Mouse (Mus musculus) T-helper 17 cell (primary cell): ENCODE results near the gene Hvcn1.

ENCODE experiments used
- in situ Hi-C, 2 experiments: fragments of 300-600 bp; cut with MboI, MseI; formaldehyde crosslinking; loops; 1 replicate in 1 of 2; 2 replicates in 1 of 2; pipeline ENCODE4 v1.15.1; 2025; ENCODE audit warnings: high pct_unique_total_duplicates in 2 of 2

Gene Hvcn1

DNA sequence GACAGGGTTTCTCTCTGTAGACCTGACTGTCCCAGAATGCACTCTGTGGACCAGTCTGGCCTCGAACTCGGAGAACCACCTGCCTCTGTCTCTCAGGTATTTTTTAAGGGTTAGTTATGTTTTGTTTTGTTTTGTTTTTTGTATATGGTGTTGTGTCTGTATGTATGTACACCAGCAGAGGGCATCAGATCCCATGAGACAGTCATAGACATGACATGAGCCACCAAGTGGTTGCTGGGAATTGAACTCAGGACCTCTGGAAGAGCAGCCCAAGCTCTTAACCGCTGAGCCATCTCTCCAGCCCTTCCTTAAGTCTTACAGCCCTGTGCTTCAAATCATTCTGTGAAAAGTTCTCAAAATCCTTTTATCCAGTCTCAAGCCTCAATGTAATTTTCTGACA lies 58.6 kb downstream of the Hvcn1 start:
- in situ Hi-C loops: loop anchor here (5.0 to 10.0 kb wide), 2 partner anchors 77 to 80 kb away; no protein-coding TSS in a partner anchor

DNA sequence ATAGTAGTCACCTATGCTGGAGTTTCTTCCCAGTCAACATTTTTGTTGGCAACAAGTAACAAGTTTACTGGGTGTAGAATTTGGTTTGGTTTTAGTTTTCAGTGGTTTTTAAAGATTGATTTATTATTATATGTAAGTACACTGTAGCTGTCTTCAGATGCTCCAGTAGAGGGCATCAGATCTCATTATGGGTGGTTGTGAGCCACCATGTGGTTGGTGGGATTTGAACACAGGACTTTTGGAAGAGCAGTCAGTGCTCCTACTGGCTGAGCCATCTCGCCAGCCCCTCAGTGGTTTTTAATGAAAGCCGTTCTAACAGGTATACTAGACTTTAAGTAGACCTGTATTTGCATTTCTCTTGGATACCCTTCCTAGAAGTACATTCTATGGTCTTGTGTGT lies 59.3 kb downstream of the Hvcn1 start:
- in situ Hi-C loops: loop anchor here (5.0 to 10.0 kb wide), 2 partner anchors 76 to 79 kb away; no protein-coding TSS in a partner anchor

DNA sequence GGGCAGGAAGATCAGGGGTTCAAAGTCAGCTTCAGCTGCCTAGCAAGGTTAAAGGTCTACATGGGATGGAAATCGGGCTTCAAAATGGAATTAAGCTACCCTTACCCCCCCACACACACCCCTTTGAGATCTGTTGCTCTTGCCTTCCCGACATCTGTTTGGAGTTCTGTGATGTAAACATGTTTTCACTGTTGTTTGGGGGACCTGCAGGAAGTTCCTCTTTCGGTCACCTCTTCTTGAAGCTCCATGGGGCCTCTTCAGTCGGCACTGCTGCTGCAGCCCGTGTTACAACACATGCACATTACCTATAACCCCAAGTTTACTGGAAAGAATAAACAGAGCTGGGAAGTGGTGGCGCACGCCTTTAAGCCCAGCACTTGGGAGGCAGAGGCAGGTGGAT lies 60.5 kb downstream of the Hvcn1 start:
- in situ Hi-C loops: loop anchor here (5.0 to 10.0 kb wide), 2 partner anchors 75 to 78 kb away; no protein-coding TSS in a partner anchor

DNA sequence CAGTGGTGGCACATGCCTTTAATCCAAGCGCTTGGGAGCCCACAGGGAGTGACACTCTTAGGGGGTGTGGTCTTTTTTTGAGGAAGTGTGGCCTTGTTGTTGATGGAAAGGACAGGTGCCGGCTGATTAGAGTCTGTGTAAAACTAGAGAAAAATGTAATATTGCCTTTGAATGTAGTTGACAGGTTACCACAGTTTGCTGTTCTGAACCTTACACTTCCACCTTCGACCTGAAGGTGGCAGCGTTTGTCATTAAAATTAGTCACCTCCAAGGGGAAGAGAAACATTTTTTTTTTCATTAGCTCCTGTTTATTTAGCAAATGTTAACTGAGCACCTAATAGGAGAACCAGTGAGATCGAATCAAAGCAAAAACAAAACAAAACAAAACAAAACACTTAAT lies 61.3 kb downstream of the Hvcn1 start:
- in situ Hi-C loops: loop anchor here (5.0 to 10.0 kb wide), 2 partner anchors 74 to 77 kb away; no protein-coding TSS in a partner anchor

DNA sequence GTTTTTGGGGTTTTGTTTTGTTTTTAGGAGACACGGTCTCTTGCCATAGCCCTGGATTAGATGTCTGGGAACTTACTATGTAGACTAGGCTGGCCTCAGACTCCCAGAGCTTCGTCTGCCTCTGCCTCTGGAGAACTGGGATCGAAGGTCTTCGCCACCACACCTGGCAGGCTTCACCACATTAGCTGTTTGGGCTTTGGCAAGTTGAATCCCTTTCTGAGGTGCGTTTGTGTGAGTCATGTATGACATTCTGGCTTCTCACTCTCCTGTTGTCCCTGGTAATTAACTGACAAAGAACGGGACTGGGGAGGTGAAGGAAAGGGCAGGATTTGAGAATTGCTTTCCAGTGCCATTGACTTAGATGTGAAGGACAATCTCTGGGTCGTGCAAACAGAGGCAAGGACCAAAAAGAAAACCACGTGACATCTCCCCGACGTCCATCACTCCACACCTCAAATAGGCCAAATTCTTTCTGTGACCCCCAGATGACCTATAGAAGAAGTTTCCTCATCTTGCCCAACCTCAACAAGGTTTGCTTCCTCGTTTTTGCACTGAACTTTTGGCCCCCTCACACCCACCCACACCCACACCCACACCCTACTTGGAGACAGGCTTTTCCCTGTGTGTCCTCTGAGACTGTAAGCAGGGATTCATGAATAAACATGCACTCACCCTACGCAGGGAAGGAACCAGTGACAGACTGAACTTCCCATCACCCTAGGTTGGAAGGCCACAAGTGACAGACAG lies 62.4 kb downstream of the Hvcn1 start:
- in situ Hi-C loops: loop anchor here (5.0 to 10.0 kb wide), 2 partner anchors 73 to 76 kb away; no protein-coding TSS in a partner anchor

DNA sequence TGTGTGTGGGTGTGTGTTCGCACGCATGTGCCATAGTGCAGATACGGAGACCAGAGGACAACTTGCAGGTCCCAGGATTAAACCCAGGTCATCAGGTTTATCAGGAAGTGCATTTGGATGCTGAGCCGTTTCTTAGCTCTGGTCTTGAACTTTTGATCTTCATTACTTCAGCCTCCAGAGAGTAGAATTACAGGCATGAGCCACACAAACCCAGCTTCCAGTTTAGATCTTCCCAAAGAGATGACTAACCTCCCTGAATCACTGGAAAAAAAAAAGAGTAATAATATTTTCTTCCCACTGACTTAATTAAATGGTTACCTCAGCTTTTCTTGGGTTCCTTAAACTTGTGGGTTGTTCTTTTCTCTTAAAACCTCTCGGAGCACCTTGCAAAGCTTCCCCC lies 66.2 kb downstream of the Hvcn1 start:
- in situ Hi-C loops: loop anchor here in 1 of 2 experiments (5.0 kb wide), 1 partner anchor 44 kb away; no protein-coding TSS in a partner anchor

DNA sequence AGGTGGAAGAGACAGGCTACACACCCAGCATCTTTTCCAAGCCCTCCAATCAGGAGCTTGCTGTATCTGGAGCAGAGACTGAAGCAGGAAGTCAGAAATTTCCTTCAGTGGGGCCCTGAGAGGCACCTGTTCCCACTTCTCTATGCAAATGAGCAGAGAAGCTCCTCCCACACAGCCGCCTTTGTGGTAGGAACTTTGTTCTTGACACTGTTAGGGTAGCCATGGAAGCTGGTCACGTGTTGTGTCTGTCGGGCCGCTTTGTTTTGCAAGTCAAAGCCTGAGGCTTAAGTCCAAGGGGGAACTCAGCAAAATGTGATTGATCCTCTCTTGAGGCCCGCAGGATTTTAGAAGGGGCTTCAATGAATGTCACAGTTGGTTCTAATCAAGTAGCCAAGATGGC lies 68.2 kb downstream of the Hvcn1 start:
- in situ Hi-C loops: loop anchor here in 1 of 2 experiments (5.0 kb wide), 1 partner anchor 43 kb away; no protein-coding TSS in a partner anchor

DNA sequence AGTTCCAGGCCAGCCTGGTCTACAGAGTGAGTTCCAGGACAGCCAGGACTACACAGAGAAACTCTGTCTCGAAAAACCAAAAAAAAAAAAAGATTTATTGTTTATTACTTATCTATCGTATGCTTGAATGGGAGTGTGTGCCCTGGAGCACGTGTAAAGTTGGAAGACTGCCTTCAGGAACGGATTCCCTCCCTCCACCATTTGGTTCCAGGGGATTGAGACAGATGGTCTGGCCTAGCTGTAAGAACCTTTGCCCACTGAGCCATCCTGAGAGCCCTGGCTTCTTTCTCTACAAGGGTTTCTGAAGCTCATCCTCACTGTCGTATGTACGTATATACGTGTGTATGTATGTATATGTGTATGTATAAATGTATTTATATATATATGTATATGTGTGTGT lies 72.3 kb downstream of the Hvcn1 start:
- in situ Hi-C loops: no loop called here

DNA sequence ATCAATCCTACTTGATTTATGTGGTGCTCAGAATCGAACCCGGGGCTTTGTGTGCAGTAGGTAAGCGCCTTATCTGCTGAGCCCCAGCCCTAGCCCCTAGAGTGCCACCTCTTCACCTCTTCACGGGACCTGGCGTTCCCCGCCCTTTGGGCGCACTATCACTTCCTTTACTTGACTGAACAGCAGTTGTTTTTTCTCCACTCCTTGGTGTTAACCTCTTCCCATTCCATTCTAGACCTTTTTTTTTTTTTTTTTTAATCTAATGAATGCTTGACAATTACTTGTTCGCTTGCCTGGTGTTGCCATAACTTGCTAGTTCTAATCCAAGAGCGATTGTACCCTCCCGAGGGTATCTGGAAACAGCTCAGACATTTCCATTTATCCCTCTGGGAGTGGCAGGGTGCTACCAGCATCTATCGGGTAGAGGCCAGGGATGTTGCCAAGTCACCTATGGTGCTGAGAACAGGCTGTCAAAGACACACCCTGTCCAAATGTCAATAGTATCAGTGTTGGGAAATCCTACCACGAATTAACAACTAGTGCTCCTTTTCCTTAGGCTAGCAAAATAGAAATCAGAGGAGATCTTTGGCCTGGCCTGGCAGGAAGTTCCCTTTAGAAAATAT lies 73.3 kb downstream of the Hvcn1 start:
- in situ Hi-C loops: no loop called here

DNA sequence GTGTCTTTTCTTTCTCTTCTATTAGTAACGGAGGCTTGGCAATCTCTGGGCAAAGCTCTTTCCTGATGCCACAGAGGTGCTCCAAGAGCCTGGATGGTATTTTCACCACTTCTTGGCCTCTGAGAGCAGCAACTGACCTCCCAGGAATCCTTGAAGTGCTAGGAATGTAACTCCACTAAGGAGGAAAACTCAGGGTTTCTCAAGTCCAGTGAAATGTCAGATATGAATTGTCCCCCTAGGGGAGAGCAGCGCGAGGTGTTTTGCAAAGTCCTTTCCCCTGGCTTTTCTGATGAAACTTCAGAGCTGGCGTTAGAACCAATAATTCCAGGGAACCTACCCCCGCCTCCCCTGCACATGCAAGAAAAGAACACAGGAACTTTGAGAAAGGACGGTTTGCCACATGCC lies 73.8 kb downstream of the Hvcn1 start:
- in situ Hi-C loops: no loop called here

DNA sequence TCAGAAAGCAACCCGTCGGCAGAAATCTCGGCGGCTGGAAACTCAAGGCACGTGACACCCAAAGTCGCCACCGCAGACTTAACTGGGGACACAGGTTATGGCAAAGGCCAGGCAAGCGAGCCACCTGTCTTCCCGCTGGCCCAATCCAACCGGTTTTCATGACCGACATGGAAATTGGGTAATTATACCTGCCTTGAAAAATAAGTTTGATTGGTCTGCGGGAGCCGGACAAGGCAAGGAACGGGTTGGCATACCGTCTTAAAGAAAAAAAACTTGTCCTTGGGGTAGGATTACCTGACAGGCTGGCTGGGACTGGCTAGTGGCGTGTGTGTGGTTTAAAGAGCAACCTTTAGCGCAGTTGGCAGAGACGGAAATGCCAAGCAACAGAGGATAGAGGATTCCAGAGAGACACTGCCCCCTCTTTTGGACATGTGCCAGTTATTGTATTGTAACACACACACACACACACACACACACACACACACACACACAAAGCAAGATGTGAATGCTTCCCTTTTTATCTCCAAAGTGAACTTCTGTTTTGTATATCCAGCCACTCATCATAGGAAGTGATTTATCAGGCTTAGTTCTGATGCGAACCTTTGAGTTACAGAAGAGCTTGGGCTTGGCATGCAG lies 74.3 kb downstream of the Hvcn1 start:
- in situ Hi-C loops: no loop called here

DNA sequence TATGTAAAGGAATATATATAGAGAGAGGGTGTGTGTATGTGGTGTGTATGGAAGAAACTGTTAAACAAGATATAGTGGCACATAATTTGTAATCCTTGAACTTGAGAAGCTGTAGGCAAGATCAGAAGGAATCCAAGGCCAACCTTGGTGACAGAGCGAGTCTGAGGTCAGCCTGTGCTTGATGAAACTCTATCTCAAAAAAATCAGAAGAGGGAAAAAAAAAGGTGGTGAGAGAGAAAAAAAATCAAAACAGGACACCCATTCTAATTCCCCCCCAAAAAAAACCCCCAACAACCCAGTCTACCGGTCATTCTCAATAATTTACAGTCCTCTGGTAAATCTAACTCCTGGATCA lies 77.2 kb downstream of the Hvcn1 start:
- in situ Hi-C loops: no loop called here

DNA sequence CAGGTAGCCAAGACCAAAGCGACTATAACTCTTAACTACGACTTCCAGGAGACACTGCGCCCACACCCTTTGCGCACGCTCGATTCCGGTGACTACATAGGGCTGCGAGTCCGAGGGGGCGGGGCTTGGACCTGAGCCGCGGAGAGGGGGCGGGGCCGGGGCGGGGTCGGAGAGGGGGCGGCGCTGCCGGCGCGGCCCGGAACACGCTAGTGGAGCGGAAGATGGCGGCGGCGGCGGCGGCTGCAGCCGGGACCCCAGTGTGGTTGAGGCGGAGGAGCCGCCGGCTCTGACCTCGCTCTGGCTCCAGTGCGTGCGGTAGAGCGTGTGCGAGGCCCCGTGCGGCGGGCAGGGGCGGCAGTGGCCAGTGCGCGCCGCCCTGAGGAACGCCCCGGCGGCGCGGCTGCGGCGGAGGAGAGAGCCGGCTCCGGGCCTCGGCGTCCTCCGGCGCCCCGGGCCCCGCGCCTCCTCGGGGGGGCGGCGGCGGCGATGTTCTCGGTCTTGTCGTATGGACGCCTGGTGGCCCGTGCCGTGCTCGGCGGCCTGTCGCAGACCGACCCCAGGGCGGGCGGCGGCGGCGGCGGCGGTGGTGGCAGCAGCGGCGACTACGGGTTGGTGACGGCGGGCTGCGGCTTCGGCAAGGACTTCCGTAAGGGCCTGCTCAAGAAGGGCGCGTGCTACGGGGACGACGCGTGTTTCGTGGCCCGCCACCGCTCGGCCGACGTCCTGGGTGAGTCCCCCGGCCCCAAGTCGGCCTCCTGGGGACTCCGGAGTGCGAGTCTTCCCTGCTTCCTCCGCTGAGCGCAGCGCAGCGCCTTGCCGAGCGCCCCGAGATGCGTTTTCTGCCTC lies 77.8 kb downstream of the Hvcn1 start, which contains the start of gene Pptc7:
Gene Pptc7 (plus strand): TSS at position 183 of the 846 bp plus-strand sequence.
- in situ Hi-C loops: no loop called here

DNA sequence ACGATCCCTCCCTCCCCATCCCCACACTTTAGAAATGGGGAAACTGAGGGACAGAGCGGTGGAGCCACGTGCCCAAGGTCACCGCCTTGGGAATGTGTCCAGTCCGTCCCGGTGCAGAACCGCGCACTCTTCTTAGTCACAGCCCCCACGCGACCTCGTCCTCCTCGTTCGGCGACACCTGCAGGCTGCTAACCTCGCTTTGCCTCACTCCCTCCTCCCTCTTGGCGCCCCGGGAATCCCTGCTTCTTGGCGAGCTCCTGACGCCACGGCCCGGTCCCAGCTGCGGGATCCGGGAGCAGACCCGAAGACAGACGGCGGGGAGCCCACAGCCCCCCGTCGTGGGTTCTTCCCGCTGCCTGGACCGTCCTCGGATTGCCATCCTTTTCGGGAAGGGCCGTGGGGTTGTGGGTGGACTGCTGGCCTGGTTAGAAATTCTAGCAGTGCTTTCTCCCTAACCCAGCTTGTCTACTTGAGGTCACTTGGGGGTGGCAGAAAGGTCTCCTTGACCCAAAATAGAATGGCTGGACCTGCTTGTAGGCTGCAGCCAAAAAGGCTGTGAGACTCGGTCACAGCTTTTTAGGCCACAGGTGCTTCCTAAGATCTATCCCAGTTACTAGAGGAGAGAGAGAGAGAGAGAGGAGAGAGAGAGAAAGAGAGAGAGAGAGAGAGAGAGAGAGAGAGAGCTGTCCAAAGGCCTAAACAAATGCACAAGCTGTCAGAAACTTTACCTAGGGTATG lies 78.6 kb downstream of the Hvcn1 start:
- in situ Hi-C loops: no loop called here

DNA sequence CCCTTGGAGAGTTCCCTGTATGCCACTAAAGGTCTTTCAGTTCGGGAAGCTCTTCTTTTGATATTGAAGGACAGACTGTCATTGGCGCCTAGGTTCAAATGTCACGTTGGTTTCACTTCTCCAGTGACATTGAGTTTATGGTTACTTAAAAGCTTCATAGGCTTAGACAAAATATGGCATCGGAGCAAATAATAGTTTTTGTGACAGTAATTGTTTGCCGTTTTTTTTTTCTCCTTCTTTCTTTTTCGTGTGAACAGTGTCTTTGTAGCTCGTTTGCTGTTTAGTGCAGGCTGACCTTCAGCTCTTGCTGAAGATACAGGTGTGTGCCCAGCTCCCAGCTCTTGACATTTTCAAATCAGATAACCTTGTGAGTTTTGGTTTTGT lies 79.2 kb downstream of the Hvcn1 start:
- in situ Hi-C loops: no loop called here

DNA sequence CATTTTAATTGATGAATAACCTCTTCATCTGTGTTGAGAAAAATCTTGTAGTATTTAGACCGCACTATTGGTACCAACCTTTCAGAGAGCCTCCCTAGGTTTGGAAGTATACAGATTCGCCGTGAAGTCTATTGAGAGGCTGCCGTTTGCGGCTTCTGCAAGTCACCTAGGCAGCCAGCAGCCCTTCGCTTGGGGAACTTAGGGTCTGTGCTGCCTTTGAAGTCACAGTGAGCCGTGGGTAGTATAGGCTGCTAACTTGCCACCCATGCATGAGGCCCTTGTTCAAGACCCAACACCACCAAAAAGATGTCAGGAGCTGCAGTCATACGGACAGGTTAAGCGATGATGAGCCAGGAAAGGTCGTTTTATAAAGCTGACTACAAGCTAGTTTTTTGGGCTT lies 79.6 kb downstream of the Hvcn1 start:
- in situ Hi-C loops: no loop called here

DNA sequence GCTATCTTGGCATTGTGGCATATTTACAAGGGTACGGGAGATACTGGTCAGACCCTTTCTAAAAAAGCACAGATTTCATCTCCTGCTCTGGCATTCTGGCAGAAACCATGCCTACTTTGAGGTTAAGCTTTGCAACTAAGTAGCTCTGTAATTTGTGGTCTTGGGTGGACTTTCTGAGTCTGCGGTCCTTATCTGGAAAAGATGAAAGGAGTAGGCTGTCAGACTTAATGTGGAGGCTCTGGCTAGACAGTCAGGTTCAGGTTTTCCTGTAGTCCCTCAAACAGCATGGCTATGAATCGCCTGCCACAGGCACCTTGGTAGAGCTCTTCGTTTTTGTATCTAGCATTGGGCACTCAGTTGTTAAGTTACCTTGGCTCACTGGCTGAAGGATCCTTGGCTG lies 80.4 kb downstream of the Hvcn1 start:
- in situ Hi-C loops: no loop called here

DNA sequence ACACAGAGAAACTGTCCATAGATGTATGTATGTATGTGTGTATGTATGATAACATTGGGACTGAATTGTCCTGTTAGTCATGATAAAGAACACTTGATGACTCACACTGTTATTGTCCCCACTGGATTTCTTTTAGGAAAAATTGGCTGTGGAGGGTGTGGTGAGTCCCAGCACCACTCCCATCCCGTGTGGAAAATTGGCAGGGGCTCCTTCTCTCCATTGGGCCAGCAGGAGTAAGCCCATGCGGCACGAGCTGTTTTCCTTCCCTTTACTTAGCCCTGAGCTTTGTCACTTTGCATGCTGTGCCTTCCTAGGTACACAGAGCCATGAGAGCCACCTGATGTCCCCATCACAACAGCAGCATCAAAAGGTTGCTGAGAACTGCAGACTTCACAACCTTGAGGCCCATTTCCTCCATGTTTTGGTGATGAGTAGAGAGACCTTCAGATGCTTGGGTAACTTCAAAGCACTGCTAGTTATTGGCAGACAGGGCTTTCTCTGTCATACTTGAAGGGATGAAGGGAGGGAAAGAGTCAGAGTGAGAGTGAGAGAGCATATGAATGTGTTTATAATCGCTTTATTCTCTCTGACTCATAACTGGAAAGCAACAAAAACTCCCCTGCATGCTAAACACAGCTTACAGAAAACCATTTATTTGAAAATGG lies 81.7 kb downstream of the Hvcn1 start:
- in situ Hi-C loops: no loop called here

DNA sequence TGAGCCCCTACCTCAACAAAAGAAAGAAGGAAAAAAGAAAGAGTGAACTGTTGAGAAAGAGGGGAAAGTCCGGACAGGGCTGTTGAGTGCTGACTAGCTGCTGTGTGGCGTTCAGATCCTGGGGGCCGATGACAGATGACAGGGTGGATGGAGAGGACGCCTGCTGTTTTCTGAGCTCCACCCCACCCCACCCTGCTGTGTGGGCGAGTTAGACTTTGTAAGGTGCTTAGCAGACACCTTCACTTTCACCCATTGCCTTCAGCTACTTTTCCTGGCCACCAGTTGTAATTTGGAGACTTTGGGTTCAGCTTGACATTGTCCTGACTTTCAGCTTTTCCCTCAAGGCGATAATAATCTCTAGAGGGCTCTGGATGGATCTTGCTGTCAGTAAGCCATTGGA lies 84.5 kb downstream of the Hvcn1 start:
- in situ Hi-C loops: no loop called here
